Mouse (Mus musculus) limb, embryonic 11.5 days (tissue): ENCODE measurements at regions not wholly inside any gene's neighbourhood (a gene's known extent, or its start where the extent isn't known, plus 50 kb on each side); places are given as distances from the start of the nearest gene placed in this dataset.

Experiments
- ATAC-seq: fragments of 200-750 bp; cut with Nextera tagmentation; 2 replicates; pipeline ENCODE4 v1.8.0; 2017; ENCODE audit warnings: low read depth; ENCODE audit not compliant: insufficient number of reproducible peaks, low FRiP score, low TSS enrichment
- DNase-seq: peaks from one replicate; pipeline ENCODE4 v3.0.0-alpha.2; 2015; ENCODE audit warnings: low spot score
- H3K27ac ChIP-seq: fragments of 300-500 bp; sonication (generic); replicated peaks from 2 replicates; pipeline ENCODE4 v1.5.1; 2014; ENCODE audit warnings: low read depth, mild to moderate bottlenecking, low read length
- H3K27me3 ChIP-seq: fragments of 300-500 bp; sonication (generic); 2 replicates; pipeline ENCODE4 v1.6.1; 2014; ENCODE audit warnings: mild to moderate bottlenecking, low read length, mixed read lengths; ENCODE audit not compliant: control insufficient read depth, insufficient read depth
- H3K36me3 ChIP-seq: fragments of 300-500 bp; sonication (generic); 2 replicates; pipeline ENCODE4 v1.6.1; 2014; ENCODE audit warnings: mild to moderate bottlenecking, low read length, moderate library complexity, mixed read lengths; ENCODE audit not compliant: control insufficient read depth, insufficient read depth
- H3K4me1 ChIP-seq: fragments of 300-500 bp; sonication (generic); 2 replicates; pipeline ENCODE4 v1.6.1; 2014; ENCODE audit warnings: low read length, mixed read lengths; ENCODE audit not compliant: control insufficient read depth, insufficient read depth
- H3K4me2 ChIP-seq: fragments of 300-500 bp; sonication (generic); 2 replicates; pipeline ENCODE4 v1.6.1; 2014; ENCODE audit warnings: low read depth, mild to moderate bottlenecking, moderate library complexity; ENCODE audit not compliant: severe bottlenecking
- H3K4me3 ChIP-seq: fragments of 300-500 bp; sonication (generic); 2 replicates; pipeline ENCODE4 v1.5.1; 2014; ENCODE audit warnings: low read depth, low read length
- H3K9ac ChIP-seq: fragments of 300-500 bp; sonication (generic); 2 replicates; pipeline ENCODE4 v1.6.1; 2014; ENCODE audit warnings: mild to moderate bottlenecking, low read length
- H3K9me3 ChIP-seq: fragments of 300-500 bp; sonication (generic); 2 replicates; pipeline ENCODE4 v1.6.1; 2016; ENCODE audit warnings: low read length; ENCODE audit not compliant: control insufficient read depth
- WGBS: fragments of 180-500 bp; shearing (Covaris S2); extraction: QIAGEN DNeasy Blood & Tissue Kit; methylation state at CpG from one replicate; pipeline ENCODE4 v1.1.7; 2014; 5-methylcytosine and 5-hydroxymethylcytosine counted together

GRCm38 (mm10) chr5:51823657-51824056 lies 256.1 kb upstream of the Ppargc1a start:
- Histone ChIP-seq H3K9me3 (no peaks in the 10 kb centered on the region), H3K4me2 (no peak overlapping the region), H3K27me3 (no peaks in the 10 kb centered on the region), H3K9ac (no peak overlapping the region), H3K4me3 (no peak overlapping the region), H3K36me3 (no peaks in the 10 kb centered on the region), H3K27ac (no peak overlapping the region), H3K4me1 (no peaks in the 10 kb centered on the region)
- 66% methylated on average over 2 of the region's 2 CpGs for WGBS
- no peak for ATAC-seq
- DNase-seq, result no peak

- 85% methylated on average over 2 of the region's 2 CpGs for WGBS
- Histone ChIP-seq H3K27me3 (no peaks in the 10 kb centered on the region), H3K4me3 (no peak overlapping the region), H3K4me1 (no peaks in the 10 kb centered on the region), H3K36me3 (no peaks in the 10 kb centered on the region), H3K27ac (no peak overlapping the region), H3K4me2 (no peak overlapping the region), H3K9me3 (no peaks in the 10 kb centered on the region), H3K9ac (no peak overlapping the region)
- ATAC-seq (no peak), DNase-seq (no peak)
These were observed 248.7 kb upstream of the Ppargc1a start for GRCm38 (mm10) chr5:51816258-51816657.

- H3K9me3 ChIP-seq, result no peaks in the 10 kb centered on the region
- H3K27me3 ChIP-seq, result no peaks in the 10 kb centered on the region
- no peak for ATAC-seq
- no peak overlapping the region for H3K4me3 ChIP-seq
- no peak overlapping the region for H3K27ac ChIP-seq
- no peak overlapping the region for H3K9ac ChIP-seq
- no peaks in the 10 kb centered on the region for H3K4me1 ChIP-seq
- no peak overlapping the region for H3K4me2 ChIP-seq
- no peaks in the 10 kb centered on the region for H3K36me3 ChIP-seq
- WGBS, result 90% methylated on average over 2 of the region's 2 CpGs
- DNase-seq, result no peak
These were observed 244.2 kb upstream of the Ppargc1a start for GRCm38 (mm10) chr5:51811728-51812127.

GRCm38 (mm10) chr5:51801486-51801885 lies 234.0 kb upstream of the Ppargc1a start:
- H3K9ac ChIP-seq, result no peak overlapping the region
- H3K4me2 ChIP-seq, result no peak overlapping the region
- ATAC-seq, result no peak
- H3K4me3 ChIP-seq, result no peak overlapping the region
- no peak overlapping the region for H3K27ac ChIP-seq
- no peaks in the 10 kb centered on the region for H3K36me3 ChIP-seq
- no peak for DNase-seq
- H3K27me3 ChIP-seq, result no peaks in the 10 kb centered on the region
- 84% methylated on average over 8 of the region's 8 CpGs for WGBS
- H3K4me1 ChIP-seq, result no peaks in the 10 kb centered on the region
- H3K9me3 ChIP-seq, result no peaks in the 10 kb centered on the region

- no peak for ATAC-seq
- WGBS, result 77% methylated on average over 6 of the region's 6 CpGs
- DNase-seq, result no peak
- no peak overlapping the region for H3K4me2 ChIP-seq
- no peaks in the 10 kb centered on the region for H3K9me3 ChIP-seq
- H3K36me3 ChIP-seq, result no peaks in the 10 kb centered on the region
- no peaks in the 10 kb centered on the region for H3K27me3 ChIP-seq
- H3K4me3 ChIP-seq, result no peak overlapping the region
- no peaks in the 10 kb centered on the region for H3K4me1 ChIP-seq
- no peak overlapping the region for H3K9ac ChIP-seq
- no peak overlapping the region for H3K27ac ChIP-seq
These were observed 232.0 kb upstream of the Ppargc1a start for GRCm38 (mm10) chr5:51799371-51800035.

GRCm38 (mm10) chr5:51794097-51794496 lies 226.6 kb upstream of the Ppargc1a start:
- ATAC-seq (no peak), DNase-seq (peak; percentile 24)
- no peaks in the 10 kb centered on the region for H3K9me3 ChIP-seq
- no peak overlapping the region for H3K27ac ChIP-seq
- no peaks in the 10 kb centered on the region for H3K4me1 ChIP-seq
- no peaks in the 10 kb centered on the region for H3K36me3 ChIP-seq
- 46% methylated on average over 6 of the region's 6 CpGs for WGBS
- H3K27me3 ChIP-seq, result no peaks in the 10 kb centered on the region
- H3K9ac ChIP-seq, result no peak overlapping the region
- H3K4me3 ChIP-seq, result no peak overlapping the region
- no peak overlapping the region for H3K4me2 ChIP-seq

GRCm38 (mm10) chr5:51792950-51793349 lies 225.4 kb upstream of the Ppargc1a start:
- Histone ChIP-seq H3K4me1 (no peaks in the 10 kb centered on the region), H3K36me3 (no peaks in the 10 kb centered on the region), H3K4me3 (no peak overlapping the region), H3K27me3 (no peaks in the 10 kb centered on the region), H3K4me2 (no peak overlapping the region), H3K9me3 (no peaks in the 10 kb centered on the region), H3K9ac (no peak overlapping the region), H3K27ac (no peak overlapping the region)
- WGBS, result 83% methylated on average over 2 of the region's 2 CpGs
- no peak for ATAC-seq
- DNase-seq, result no peak

- Histone ChIP-seq H3K9ac (no peak overlapping the region), H3K27ac (no peak overlapping the region), H3K27me3 (no peaks in the 10 kb centered on the region), H3K4me1 (no peaks in the 10 kb centered on the region), H3K9me3 (no peaks in the 10 kb centered on the region), H3K4me3 (no peak overlapping the region), H3K4me2 (no peak overlapping the region), H3K36me3 (no peaks in the 10 kb centered on the region)
- 68% methylated on average over 6 of the region's 6 CpGs for WGBS
- no peak for DNase-seq
- ATAC-seq, result no peak
These were observed 221.2 kb upstream of the Ppargc1a start for GRCm38 (mm10) chr5:51788768-51789167.

GRCm38 (mm10) chr5:51783523-51783922 lies 216.0 kb upstream of the Ppargc1a start:
- Histone ChIP-seq H3K4me1 (no peaks in the 10 kb centered on the region), H3K4me3 (no peak overlapping the region), H3K27me3 (no peaks in the 10 kb centered on the region), H3K27ac (no peak overlapping the region), H3K9ac (no peak overlapping the region), H3K4me2 (no peak overlapping the region), H3K9me3 (no peaks in the 10 kb centered on the region), H3K36me3 (no peaks in the 10 kb centered on the region)
- no peak for DNase-seq
- 86% methylated on average over 5 of the region's 5 CpGs for WGBS
- ATAC-seq, result no peak
